Mouse (Mus musculus) gastrocnemius, postnatal 36 days (tissue): ENCODE data around the gene Gnpda2. TPM values are rescaled to one million over a fixed set of nuclear protein-coding genes. Genes with fewer than 3 reads are reported as not detected.

Experiments
- DNase-seq, 2 experiments: peaks; one replicate each; pipeline ENCODE4 v3.0.0; 2022
- intact Hi-C: fragments of 180-260 bp; cut with DNase I; formaldehyde crosslinking; loops from one replicate; pipeline ENCODE4 v1.15.1; 2025
- long read RNA-seq, 2 experiments: library from polyadenylated mRNA; stranded (forward); transcript quantifications; one replicate each; pipeline ENCODE4 v2.0.0; 2021
- total RNA-seq, 2 experiments: library from RNA; stranded (reverse); gene quantifications; 2 replicates each; pipeline ENCODE4 v1.2.3; 2021

The Gnpda2 gene
- 1 to 10 TPM; 2.7 to 4.4 TPM for total RNA-seq
- long read RNA-seq, experiment 1, partial matches to known transcripts, result 0 of 4 reads
- long read RNA-seq, experiment 1, other reads (novel, unspliced or antisense), result 0 of 4 reads
- long read RNA-seq, experiment 2, transcript Gnpda2-201 (7 exons, 1,894 nt), result major isoform, 7 of 10 reads
- long read RNA-seq, experiment 2, partial matches to known transcripts, result 1 of 10 reads
- long read RNA-seq, experiment 2, other reads (novel, unspliced or antisense), result 1 of 10 reads

DNA sequence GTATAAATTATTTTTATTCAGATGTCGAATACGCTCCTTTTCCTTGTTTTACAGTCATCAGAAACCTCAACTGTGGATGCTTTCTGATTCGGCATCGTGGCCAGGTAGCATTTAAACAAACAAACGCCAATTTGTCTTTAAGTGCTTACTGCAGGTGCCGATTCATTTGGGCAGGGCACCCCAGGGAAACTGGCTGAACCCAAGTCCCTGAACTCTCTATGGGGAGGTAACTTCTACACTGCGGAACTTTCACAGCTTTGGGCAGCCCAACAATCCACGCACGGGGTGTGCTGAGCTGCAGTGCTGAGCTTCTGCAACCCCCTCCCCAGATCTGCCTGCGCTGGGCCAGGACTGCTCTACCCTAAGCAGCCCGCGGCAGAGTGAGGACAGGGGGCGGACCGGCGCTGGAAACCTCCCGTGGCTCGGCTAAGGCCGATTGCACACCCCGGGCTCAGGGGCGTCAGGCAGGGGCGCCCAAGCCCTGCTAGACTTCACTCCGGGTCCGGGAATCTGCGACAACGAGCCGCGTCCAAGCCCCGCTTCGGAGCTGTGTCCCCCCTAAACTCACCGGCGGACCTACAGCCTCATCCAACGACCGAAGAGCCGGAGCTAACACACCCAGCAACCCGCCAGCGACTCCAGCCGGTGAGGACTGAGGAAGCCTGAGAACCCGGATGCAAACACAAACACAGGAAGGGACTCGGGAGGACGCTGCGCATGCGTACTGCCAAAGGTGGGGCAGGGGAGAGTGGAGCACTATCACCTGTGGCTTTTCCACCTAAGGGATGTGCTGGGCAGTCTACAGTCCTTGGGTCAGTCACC lies at the start of gene Gnpda2:
TSS of gene Gnpda2 (minus strand) at position 701 of the 822 bp plus-strand sequence.
- intact Hi-C loops, result no loop called here

DNA sequence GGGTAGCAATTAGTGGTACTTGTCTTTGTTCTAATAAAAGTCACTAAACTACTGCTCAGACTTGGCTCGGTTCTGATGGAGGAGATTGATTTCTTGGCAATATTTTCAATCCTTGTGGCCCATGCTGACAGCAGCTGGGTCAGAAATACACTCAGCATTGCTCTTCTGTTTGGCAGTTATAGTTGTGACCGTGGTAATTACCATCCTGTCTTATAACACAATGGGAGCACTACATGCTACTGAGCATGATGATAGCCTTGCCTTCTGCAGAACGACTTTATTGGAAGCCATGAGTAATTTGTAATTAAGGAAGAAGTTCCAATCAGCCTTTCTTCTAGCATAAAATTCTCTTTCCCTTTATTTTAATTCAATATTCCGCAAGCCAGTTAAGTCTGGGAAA lies 42.6 kb upstream of the Gnpda2 start:
- no peak for DNase-seq
- intact Hi-C loops, result no loop called here

More for the DNA sequence above, at the start of gene Gnpda2:
- DNase-seq, result peak; percentile 65 to 71

DNA sequence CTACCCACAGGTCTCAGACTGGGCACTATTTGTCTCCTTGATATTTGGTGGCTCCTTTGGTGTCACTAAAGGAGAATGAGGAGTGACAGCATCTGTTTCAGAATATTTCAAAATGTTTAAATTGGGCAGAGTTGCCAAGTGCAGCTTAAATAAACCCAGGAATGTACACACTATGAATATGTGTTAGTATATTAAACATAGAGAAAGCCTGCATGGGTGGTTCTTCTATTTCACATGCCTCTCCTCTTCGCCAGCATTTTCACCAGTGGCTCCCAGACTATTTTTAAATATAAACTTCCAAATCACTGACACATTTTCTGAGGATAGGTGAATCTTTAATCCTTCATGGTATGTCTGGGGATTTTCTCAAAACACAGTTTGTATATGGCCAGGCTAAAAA lies 28.8 kb upstream of the Gnpda2 start:
- intact Hi-C loops, result no loop called here

DNA sequence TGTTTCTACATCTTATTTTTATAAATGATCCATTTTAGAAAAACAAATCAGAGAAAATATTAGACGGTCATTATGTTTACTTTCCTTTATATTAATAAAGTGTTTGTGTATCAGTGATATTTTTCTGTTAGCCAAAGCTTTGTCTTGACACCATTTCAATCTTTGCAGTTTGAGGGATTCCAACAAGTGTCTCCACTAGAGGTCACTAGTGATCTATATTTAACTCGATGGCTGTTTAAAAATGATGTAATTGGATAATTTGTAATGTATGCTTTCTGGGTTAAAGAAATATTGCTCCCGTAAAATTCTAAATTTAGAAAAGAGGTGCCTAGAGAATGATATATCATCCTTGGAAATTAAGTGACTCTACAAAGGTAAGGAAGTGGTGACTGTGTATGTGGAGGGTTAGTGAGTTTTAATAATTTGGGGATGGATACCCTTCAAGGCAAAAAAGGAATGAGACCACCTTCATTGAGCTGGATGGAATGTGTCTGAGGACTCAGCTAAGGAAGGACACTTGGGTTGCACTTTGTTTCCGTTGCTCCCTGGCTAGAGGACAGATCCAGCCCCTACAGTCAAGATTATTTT lies 21.2 kb upstream of the Gnpda2 start:
- intact Hi-C loops, result no loop called here
- no peak for DNase-seq

More for the DNA sequence above, 28.8 kb upstream of the Gnpda2 start:
- no peak for DNase-seq

DNA sequence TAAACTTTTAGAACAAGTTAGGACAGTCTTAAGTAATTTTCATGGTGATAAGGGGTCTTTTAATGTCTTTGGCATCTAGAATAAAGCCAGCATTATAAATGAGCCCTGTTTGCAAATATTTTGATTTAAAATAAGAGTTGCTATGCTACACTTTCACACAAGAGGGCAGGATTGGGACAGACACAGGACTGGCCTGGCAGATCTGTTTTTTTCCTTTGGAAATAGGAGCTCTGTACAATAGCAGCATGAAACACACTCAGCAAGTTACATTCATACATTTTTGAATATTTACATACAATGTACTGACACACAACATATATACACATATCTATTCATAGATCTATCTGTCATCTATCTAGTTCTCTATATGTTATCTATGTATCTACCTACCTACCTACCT lies 8.9 kb upstream of the Gnpda2 start:
- intact Hi-C loops, result no loop called here
- DNase-seq, result no peak

DNA sequence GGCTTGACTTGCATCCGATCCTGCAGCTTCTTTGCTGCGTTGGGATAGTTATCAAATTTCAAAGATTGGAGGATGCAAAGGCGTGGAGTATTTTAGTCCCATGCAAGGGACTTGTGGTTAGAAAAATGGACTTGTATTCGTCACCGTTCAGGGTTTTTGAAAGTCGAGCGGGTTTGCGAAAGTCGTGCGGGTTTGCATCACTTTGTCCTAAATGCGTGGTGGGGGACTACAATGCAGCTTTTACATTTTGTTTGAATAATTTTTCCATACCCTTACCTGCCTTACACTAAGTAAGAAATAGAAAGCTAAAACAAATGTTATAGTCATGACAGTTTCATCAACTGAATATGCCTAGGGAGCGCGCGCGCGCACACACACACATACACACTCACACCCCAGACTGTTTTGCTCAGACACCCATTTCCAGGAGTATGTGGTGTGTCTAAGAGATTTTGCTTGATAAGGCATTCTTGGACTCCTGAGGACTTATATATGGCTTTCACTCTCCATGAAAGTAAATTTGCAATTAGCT lies 34.7 kb downstream of the Gnpda2 start:
- intact Hi-C loops, result no loop called here
- no peak for DNase-seq

DNA sequence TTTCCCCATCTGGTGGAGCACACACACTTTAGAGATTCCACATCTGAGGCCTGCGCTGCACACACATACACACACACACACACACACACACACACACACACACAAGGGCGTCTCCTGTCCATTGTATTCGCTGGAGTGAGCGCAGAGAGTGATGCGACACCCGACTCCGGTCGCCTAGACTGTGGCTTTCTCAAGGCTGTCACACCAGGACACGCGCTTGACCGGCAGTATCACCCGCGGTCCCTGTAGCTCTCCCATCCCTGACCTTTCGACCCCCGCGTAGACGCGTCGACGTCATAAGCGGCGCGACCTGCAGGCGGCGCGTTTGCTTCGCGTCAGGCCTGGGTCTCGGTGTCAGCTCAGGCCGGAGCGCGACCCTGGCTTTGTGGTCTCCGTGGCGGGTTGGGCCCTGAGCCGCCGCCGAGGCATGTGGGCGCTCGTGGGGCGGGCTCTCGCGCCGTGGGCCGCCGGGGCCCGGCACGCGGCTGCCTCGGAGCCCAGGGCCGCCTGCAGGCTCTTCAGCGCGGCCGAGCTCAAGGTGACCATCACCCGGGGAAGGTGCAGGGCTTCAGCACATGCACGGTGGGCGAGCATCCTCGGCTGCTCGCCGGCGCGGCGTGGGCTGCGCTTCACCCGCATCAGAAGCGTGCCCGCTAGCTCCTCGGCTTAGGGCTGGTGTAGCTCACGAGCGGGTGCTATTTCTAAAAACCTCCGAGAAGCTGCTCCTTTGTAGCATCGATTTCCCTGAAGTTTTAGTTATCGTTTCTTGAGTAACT lies 35.3 kb downstream of the Gnpda2 start, which contains the start of gene Guf1:
TSS of gene Guf1 (plus strand) at position 296 of the 776 bp plus-strand sequence.
- intact Hi-C loops, result no loop called here
- peak; percentile 92 to 94 for DNase-seq

DNA sequence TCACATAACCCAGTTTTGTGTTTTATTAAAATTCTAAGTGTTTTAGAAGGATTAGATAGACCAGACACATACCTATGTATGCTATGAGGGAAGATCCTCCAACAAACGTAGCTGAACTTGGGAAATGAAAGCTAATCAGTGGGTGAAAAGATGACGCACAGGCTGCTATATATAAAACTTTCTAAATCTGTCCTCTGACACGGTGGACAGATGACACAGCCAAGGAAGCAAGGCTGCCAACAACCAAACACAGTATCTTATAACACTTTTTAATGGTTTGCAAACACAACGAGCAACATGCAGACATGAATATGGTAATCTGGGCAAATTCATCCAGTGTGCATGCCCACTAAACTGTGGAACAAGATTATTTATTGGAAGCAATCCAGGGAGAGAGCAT lies 49.7 kb downstream of the Gnpda2 start, which contains the start of gene Yipf7:
TSS of gene Yipf7 (minus strand) at position 160 of the 400 bp plus-strand sequence.
- no peak for DNase-seq
- intact Hi-C loops, result no loop called here

DNA sequence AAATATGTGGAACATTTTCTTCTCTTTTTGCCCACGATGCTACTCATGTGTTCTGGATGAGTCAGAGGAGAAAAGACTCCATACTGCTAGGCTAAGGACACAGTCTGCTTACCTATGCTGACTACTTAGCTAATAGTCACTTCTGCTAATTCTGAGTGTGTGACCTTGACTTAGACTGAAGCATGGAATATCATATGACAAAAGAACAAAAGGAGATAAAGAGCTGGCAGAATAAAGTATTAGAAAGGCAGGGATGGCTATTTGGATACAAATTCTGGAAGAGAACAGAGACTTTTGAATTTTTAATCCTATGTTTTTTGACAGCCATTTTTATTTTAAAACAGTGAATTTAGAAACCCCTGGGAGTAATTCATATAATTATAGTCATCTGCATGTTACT lies 50.5 kb downstream of the Gnpda2 start:
- no peak for DNase-seq
- intact Hi-C loops, result no loop called here

DNA sequence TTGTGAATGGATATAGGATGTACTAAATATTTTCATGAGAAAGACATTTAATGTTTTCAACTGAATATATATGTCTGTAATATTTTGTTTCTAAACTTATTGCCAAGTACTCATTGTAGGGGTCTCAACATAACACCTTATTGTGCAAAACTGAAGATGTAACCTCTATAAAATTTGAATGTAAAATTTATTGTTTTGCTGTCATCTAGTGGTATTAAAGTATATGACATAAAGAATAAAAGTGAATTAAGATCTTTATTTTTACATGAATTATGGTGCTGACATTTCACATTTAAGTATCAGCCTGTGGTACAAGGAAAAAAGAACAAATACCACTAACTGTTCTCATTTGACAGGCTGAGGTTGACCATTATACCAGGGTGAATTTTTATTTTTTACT lies 68.2 kb downstream of the Gnpda2 start:
- intact Hi-C loops, result no loop called here
- DNase-seq, result no peak

Other genes starting within 250 kb of the Gnpda2 start
- 100 to 1,000 TPM in 1 of 2 experiments, 10 to 100 TPM in 1; 88.0 to 107 TPM for gene Yipf7, start 49.7 kb downstream of the Gnpda2 start, total RNA-seq
- 10 to 100 TPM; 16.9 to 18.2 TPM for gene Guf1, start 35.4 kb downstream of the Gnpda2 start, total RNA-seq